Mouse (Mus musculus): ENCODE measurements around the gene Spred1.

DNA sequence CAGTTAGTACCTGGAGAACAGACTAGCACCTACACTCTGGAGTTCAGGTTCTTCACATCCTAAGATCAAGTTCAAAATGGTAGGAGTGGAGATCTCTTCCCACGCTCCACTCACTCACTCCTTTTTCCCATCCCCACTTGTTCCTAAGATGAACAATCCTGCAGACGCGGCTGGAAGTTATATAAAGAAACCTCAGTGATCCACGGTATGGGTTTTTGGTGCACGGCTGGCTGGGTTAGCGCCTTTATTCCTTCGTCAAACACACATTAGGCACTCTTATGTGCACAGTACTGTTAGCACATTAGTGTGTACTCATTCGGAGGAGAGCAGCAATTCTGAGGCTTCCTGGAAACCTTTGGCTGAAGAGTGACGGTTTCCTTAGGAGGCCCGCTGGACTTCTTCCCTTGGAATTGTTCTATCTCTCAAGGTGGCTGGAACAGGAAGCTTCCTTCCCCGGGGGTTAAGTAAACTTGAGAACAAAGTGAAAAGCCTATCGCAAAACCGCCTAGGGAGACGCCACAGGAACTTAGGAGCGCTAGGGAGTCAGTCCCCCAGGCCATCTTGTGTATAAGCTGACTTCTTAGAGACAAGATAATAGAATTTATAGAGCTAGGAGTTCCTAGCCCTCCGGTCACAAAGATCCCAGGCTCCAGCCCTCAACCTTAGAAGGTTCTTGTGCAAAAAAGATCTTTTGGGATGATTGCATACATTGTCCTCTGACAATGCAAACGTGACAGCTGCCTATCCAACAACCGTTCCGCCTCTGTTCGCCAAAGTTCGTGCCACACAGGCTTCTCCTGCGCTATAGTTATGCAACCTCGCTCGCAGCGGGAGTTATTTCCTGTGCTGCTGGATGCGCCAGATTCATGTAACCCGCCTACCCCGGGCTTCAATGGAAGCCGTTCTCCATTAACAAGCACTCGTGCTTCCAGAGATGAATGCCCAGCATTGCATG lies 1.6 kb upstream of the Spred1 start:
- TF ChIP-seq CTCF (IDR thresholded peaks at IDR 0.05; ENCODE audit: low read depth): no peak
- no peak for TF ChIP-seq EP300 (optimal IDR thresholded peaks at IDR 0.05)

Measured in stomach, postnatal 0 days (tissue).